Mouse (Mus musculus) hindbrain, embryonic 11.5 days (tissue): ENCODE measurements around the gene Rnf130. TPM values are rescaled to one million over a fixed set of nuclear protein-coding genes. Genes with fewer than 3 reads are reported as not detected.
A peak's percentile ranks its signal among the peaks of the same experiment; 100 is the strongest.

ENCODE experiments used
- ATAC-seq: fragments of 200-750 bp; cut with Nextera tagmentation; 2 replicates; pipeline ENCODE4 v1.8.0; 2017; ENCODE audit warnings: mild to moderate bottlenecking, moderate TSS enrichment, moderate library complexity; ENCODE audit not compliant: low FRiP score
- DNase-seq: peaks from one replicate; pipeline ENCODE4 v3.0.0-alpha.2; 2015; ENCODE audit warnings: low spot score
- H3K27ac ChIP-seq: fragments of 300-500 bp; sonication (generic); 2 replicates; pipeline ENCODE4 v1.5.1; 2014; ENCODE audit warnings: mild to moderate bottlenecking, low read depth, low read length
- H3K27me3 ChIP-seq: fragments of 300-500 bp; sonication (generic); 2 replicates; pipeline ENCODE4 v1.6.1; 2014; ENCODE audit warnings: mild to moderate bottlenecking, low read length, moderate library complexity, mixed read lengths; ENCODE audit not compliant: control insufficient read depth, insufficient read depth
- H3K36me3 ChIP-seq: fragments of 300-500 bp; sonication (generic); 2 replicates; pipeline ENCODE4 v1.6.1; 2014; ENCODE audit warnings: mild to moderate bottlenecking, low read length, moderate library complexity, mixed read lengths; ENCODE audit not compliant: control insufficient read depth, insufficient read depth
- H3K4me1 ChIP-seq: fragments of 300-500 bp; sonication (generic); replicated peaks from 2 replicates; pipeline ENCODE4 v1.6.1; 2014; ENCODE audit warnings: low read length, mixed read lengths; ENCODE audit not compliant: control insufficient read depth, insufficient read depth
- H3K4me2 ChIP-seq: fragments of 300-500 bp; sonication (generic); replicated peaks from 2 replicates; pipeline ENCODE4 v1.6.1; 2014; ENCODE audit warnings: mild to moderate bottlenecking, low read depth, low read length
- H3K4me3 ChIP-seq: fragments of 300-500 bp; sonication (generic); 2 replicates; pipeline ENCODE4 v1.5.1; 2014; ENCODE audit warnings: low read depth, low read length
- H3K9ac ChIP-seq: fragments of 300-500 bp; sonication (generic); 2 replicates; pipeline ENCODE4 v1.6.1; 2014; ENCODE audit warnings: low read depth, low read length
- H3K9me3 ChIP-seq: fragments of 300-500 bp; sonication (generic); 2 replicates; pipeline ENCODE4 v1.6.1; 2016; ENCODE audit warnings: low read length; ENCODE audit not compliant: control insufficient read depth
- WGBS: fragments of 180-500 bp; shearing (Covaris S2); extraction: QIAGEN DNeasy Blood & Tissue Kit; methylation state at CpG from one replicate; pipeline ENCODE4 v1.1.7; 2014; 5-methylcytosine and 5-hydroxymethylcytosine counted together
- polyA plus RNA-seq: library from polyadenylated mRNA; unstranded; fragments of >200 nt; fragmentation: Nextera tagmentation; extraction: Ambion mirVana; gene quantifications from 2 replicates; pipeline ENCODE4 v1.2.1, GENCODE M21; 2014

Rnf130 gene
- polyA plus RNA-seq = 80.6 and 81.0 TPM in 2 replicates

- H3K27ac ChIP-seq = peak within 1 kb of the TSS; percentile 94
- H3K27me3 ChIP-seq = no peaks in the 10 kb centered on the region; the same call in 1 of the 2 replicates
- H3K36me3 ChIP-seq = no peaks in the 10 kb centered on the region
- no peaks in the 10 kb centered on the region; the same call in none of the 2 replicates for H3K4me1 ChIP-seq
- ATAC-seq (peak; percentile 90), DNase-seq (peak; percentile 97)
- under 1% methylated on average over 96 of the region's 129 CpGs for WGBS
- peak within 1 kb of the TSS; percentile 95 for H3K4me3 ChIP-seq
- peak within 1 kb of the TSS; percentile 98 for H3K9ac ChIP-seq
- no peaks in the 10 kb centered on the region for H3K9me3 ChIP-seq
- peak within 1 kb of the TSS; percentile 54 for H3K4me2 ChIP-seq
Observed at GRCm38 (mm10) chr11:50024833-50025720, at the start of gene Rnf130. Gene Rnf130 (plus strand): TSS chr11:50025346.

- DNase-seq (no peak), ATAC-seq (no peak)
- 83% methylated on average over 10 of the region's 10 CpGs for WGBS
- Histone ChIP-seq H3K9ac (no peak overlapping the region), H3K36me3 (no peaks in the 10 kb centered on the region), H3K4me2 (no peak overlapping the region), H3K9me3 (no peaks in the 10 kb centered on the region), H3K4me1 (no peaks in the 10 kb centered on the region), H3K4me3 (no peak overlapping the region), H3K27me3 (no peaks in the 10 kb centered on the region), H3K27ac (no peak overlapping the region)
Observed at GRCm38 (mm10) chr11:49977963-49978568, 47.1 kb upstream of the Rnf130 start.

GRCm38 (mm10) chr11:49978935-49979334, 46.2 kb upstream of the Rnf130 start:
- Histone ChIP-seq H3K9ac (no peak overlapping the region), H3K4me3 (no peak overlapping the region), H3K9me3 (no peaks in the 10 kb centered on the region), H3K27me3 (no peaks in the 10 kb centered on the region), H3K36me3 (no peaks in the 10 kb centered on the region), H3K4me2 (no peak overlapping the region), H3K4me1 (no peaks in the 10 kb centered on the region), H3K27ac (no peak overlapping the region)
- 95% methylated on average over 8 of the region's 8 CpGs for WGBS
- no peak for ATAC-seq
- no peak for DNase-seq

- ATAC-seq = no peak
- Histone ChIP-seq H3K4me2 (no peak overlapping the region), H3K9me3 (no peaks in the 10 kb centered on the region), H3K36me3 (no peaks in the 10 kb centered on the region), H3K27me3 (no peaks in the 10 kb centered on the region), H3K9ac (no peak overlapping the region), H3K4me3 (no peak overlapping the region), H3K27ac (no peak overlapping the region), H3K4me1 (no peaks in the 10 kb centered on the region)
- WGBS = 80% methylated on average over 6 of the region's 6 CpGs
- no peak for DNase-seq
Observed at GRCm38 (mm10) chr11:49980681-49981235, 44.4 kb upstream of the Rnf130 start.

- 85% methylated on average over 7 of the region's 7 CpGs for WGBS
Observed at GRCm38 (mm10) chr11:49981321-49981963, 43.7 kb upstream of the Rnf130 start.

GRCm38 (mm10) chr11:49982094-49982493, 43.1 kb upstream of the Rnf130 start:
- H3K4me3 ChIP-seq = no peak overlapping the region
- no peak for DNase-seq
- ATAC-seq = no peak
- no peaks in the 10 kb centered on the region for H3K27me3 ChIP-seq
- H3K36me3 ChIP-seq = no peaks in the 10 kb centered on the region
- no peaks in the 10 kb centered on the region for H3K4me1 ChIP-seq
- H3K27ac ChIP-seq = no peak overlapping the region
- no peak overlapping the region for H3K4me2 ChIP-seq
- 88% methylated on average over 4 of the region's 4 CpGs for WGBS
- H3K9me3 ChIP-seq = no peaks in the 10 kb centered on the region
- H3K9ac ChIP-seq = no peak overlapping the region

More at GRCm38 (mm10) chr11:49981321-49981963, 43.7 kb upstream of the Rnf130 start:
- Histone ChIP-seq H3K9ac (no peak overlapping the region), H3K27ac (no peak overlapping the region), H3K4me1 (no peaks in the 10 kb centered on the region), H3K27me3 (no peaks in the 10 kb centered on the region), H3K36me3 (no peaks in the 10 kb centered on the region), H3K4me3 (no peak overlapping the region), H3K9me3 (no peaks in the 10 kb centered on the region), H3K4me2 (no peak overlapping the region)
- ATAC-seq (no peak), DNase-seq (no peak)

GRCm38 (mm10) chr11:49982881-49983280, 42.3 kb upstream of the Rnf130 start:
- DNase-seq (no peak), ATAC-seq (no peak)
- Histone ChIP-seq H3K4me3 (no peak overlapping the region), H3K27me3 (no peaks in the 10 kb centered on the region), H3K9ac (no peak overlapping the region), H3K9me3 (no peaks in the 10 kb centered on the region), H3K4me1 (no peaks in the 10 kb centered on the region), H3K36me3 (no peaks in the 10 kb centered on the region), H3K4me2 (no peak overlapping the region), H3K27ac (no peak overlapping the region)
- WGBS = 47% methylated on average over 4 of the region's 4 CpGs

- DNase-seq = no peak
- WGBS = 81% methylated on average over 3 of the region's 4 CpGs
- H3K4me1 ChIP-seq = no peaks in the 10 kb centered on the region
- H3K9ac ChIP-seq = no peak overlapping the region
- H3K36me3 ChIP-seq = no peaks in the 10 kb centered on the region
- H3K27ac ChIP-seq = no peak overlapping the region
- no peaks in the 10 kb centered on the region for H3K9me3 ChIP-seq
- no peak for ATAC-seq
- H3K27me3 ChIP-seq = no peaks in the 10 kb centered on the region
- H3K4me2 ChIP-seq = no peak overlapping the region
- no peak overlapping the region for H3K4me3 ChIP-seq
Observed at GRCm38 (mm10) chr11:49983875-49984552, 41.1 kb upstream of the Rnf130 start.
